Mouse (Mus musculus) heart, postnatal 0 days (tissue): ENCODE measurements around the gene Sumf1. TPM values are rescaled to one million over a fixed set of nuclear protein-coding genes. Genes with fewer than 3 reads are reported as not detected.

ENCODE experiments used
- ATAC-seq: fragments of 200-750 bp; cut with Nextera tagmentation; 2 replicates; pipeline ENCODE4 v1.8.0; 2017; ENCODE audit warnings: low read depth, moderate number of reproducible peaks, moderate library complexity; ENCODE audit not compliant: insufficient read depth
- DNase-seq: peaks from one replicate; pipeline ENCODE4 v3.0.0-alpha.2; 2016; ENCODE audit warnings: low spot score
- H3K27ac ChIP-seq: fragments of 300-500 bp; sonication (generic); 2 replicates; pipeline ENCODE4 v1.5.1; 2014; ENCODE audit warnings: low read depth, mild to moderate bottlenecking
- H3K27me3 ChIP-seq: fragments of 300-500 bp; sonication (generic); 2 replicates; pipeline ENCODE4 v1.6.1; 2014; ENCODE audit warnings: low read length, mixed read lengths; ENCODE audit not compliant: control insufficient read depth, insufficient read depth
- H3K36me3 ChIP-seq: fragments of 300-500 bp; sonication (generic); replicated peaks from 2 replicates; pipeline ENCODE4 v1.6.1; 2014; ENCODE audit warnings: low read length, mixed read lengths; ENCODE audit not compliant: control insufficient read depth, insufficient read depth
- H3K4me1 ChIP-seq: fragments of 300-500 bp; sonication (generic); 2 replicates; pipeline ENCODE4 v1.6.1; 2014; ENCODE audit warnings: antibody characterized with exemption; ENCODE audit not compliant: control insufficient read depth, insufficient read depth
- H3K4me2 ChIP-seq: fragments of 300-500 bp; sonication (generic); 2 replicates; pipeline ENCODE4 v1.6.1; 2014; ENCODE audit warnings: low read depth, mild to moderate bottlenecking, low read length, moderate library complexity
- H3K4me3 ChIP-seq: fragments of 300-500 bp; sonication (generic); 2 replicates; pipeline ENCODE4 v1.5.1; 2014; ENCODE audit warnings: low read depth, low read length
- H3K9ac ChIP-seq: fragments of 300-500 bp; sonication (generic); replicated peaks from 2 replicates; pipeline ENCODE4 v1.6.1; 2014; ENCODE audit warnings: low read depth, low read length, mixed read lengths
- H3K9me3 ChIP-seq: fragments of 300-500 bp; sonication (generic); replicated peaks from 2 replicates; pipeline ENCODE4 v1.6.1; 2016; ENCODE audit warnings: low read length; ENCODE audit not compliant: control insufficient read depth
- CTCF ChIP-seq: IDR thresholded peaks from 2 replicates; pipeline ENCODE4 v1.5.1; 2016; ENCODE audit warnings: antibody characterized with exemption, control low read depth, low read depth
- EP300 ChIP-seq: IDR thresholded peaks from 2 replicates; pipeline ENCODE4 v1.6.1; 2016; ENCODE audit warnings: antibody characterized with exemption, low read depth
- WGBS: fragments of 180-500 bp; shearing (Covaris S2); extraction: QIAGEN DNeasy Blood & Tissue Kit; methylation state at CpG from one replicate; pipeline ENCODE4 v1.1.7; 2014; 5-methylcytosine and 5-hydroxymethylcytosine counted together
- polyA plus RNA-seq: library from polyadenylated mRNA; unstranded; fragments of >200 nt; fragmentation: Nextera tagmentation; extraction: Ambion mirVana; gene quantifications from 2 replicates; pipeline ENCODE4 v1.2.1, GENCODE M21; 2015
- total RNA-seq: library from RNA; depleted of rRNA; stranded (reverse); fragments of >200 nt; gene quantifications from 2 replicates; pipeline ENCODE4 v1.2.3, GENCODE M21; 2014; ENCODE audit warnings: low replicate concordance; rRNA removed

Gene Sumf1
- total and polyA plus RNA-seq, 2 experiments from 2014 or later, result 19.7 to 29.5 TPM

GRCm38 (mm10) chr6:108070947-108071346 lies 114.4 kb downstream of the Sumf1 start:
- H3K27ac ChIP-seq, result no peak overlapping the region
- H3K9ac ChIP-seq, result no peak overlapping the region
- H3K9me3 ChIP-seq, result no peaks in the 10 kb centered on the region
- 0 out of 2 replicates have a peak, but pooled peaks cover 10% of the 10 kb centered on the region for H3K36me3 ChIP-seq
- no peaks in the 10 kb centered on the region for H3K4me1 ChIP-seq
- H3K4me2 ChIP-seq, result no peak overlapping the region
- 90% methylated on average over 7 of the region's 7 CpGs for WGBS
- ATAC-seq, result no peak
- no peak for TF ChIP-seq CTCF
- TF ChIP-seq EP300, result no peak
- H3K27me3 ChIP-seq, result no peaks in the 10 kb centered on the region
- H3K4me3 ChIP-seq, result no peak overlapping the region
- DNase-seq, result no peak

GRCm38 (mm10) chr6:108065583-108065982 lies 119.8 kb downstream of the Sumf1 start:
- ATAC-seq (peak; percentile 62), DNase-seq (peak; percentile 91)
- Histone ChIP-seq H3K36me3 (no peaks in the 10 kb centered on the region), H3K4me2 (peak overlapping the region; percentile 75), H3K4me3 (peak overlapping the region; percentile 56), H3K4me1 (no peaks in the 10 kb centered on the region), H3K9ac (peak overlapping the region; percentile 52), H3K9me3 (no peaks in the 10 kb centered on the region), H3K27me3 (no peaks in the 10 kb centered on the region), H3K27ac (peak overlapping the region; percentile 89)
- 9% methylated on average over 6 of the region's 6 CpGs for WGBS
- TF ChIP-seq CTCF (peak; percentile 53), EP300 (no peak)

GRCm38 (mm10) chr6:108064918-108065526 lies 120.4 kb downstream of the Sumf1 start, which contains the start of gene Setmar:
Gene Setmar, plus strand, starts transcription at chr6:108065045.
- TF ChIP-seq EP300, result no peak
- peak; percentile 24 for TF ChIP-seq CTCF
- WGBS, result under 1% methylated on average over 24 of the region's 24 CpGs
- H3K4me2 ChIP-seq, result peak within 1 kb of the TSS; percentile 75
- H3K27ac ChIP-seq, result peak within 1 kb of the TSS; percentile 89
- H3K27me3 ChIP-seq, result no peaks in the 10 kb centered on the region
- no peaks in the 10 kb centered on the region for H3K4me1 ChIP-seq
- peak within 1 kb of the TSS; percentile 56 for H3K4me3 ChIP-seq
- H3K9ac ChIP-seq, result peak within 1 kb of the TSS; percentile 52
- no peaks in the 10 kb centered on the region for H3K36me3 ChIP-seq
- peak; percentile 95 for DNase-seq
- no peaks in the 10 kb centered on the region for H3K9me3 ChIP-seq
- peak; percentile 97 for ATAC-seq

- no peak for DNase-seq
- no peak for ATAC-seq
- Histone ChIP-seq H3K9me3 (no peaks in the 10 kb centered on the region), H3K36me3 (no peaks in the 10 kb centered on the region), H3K4me1 (no peaks in the 10 kb centered on the region), H3K27me3 (no peaks in the 10 kb centered on the region), H3K4me2 (no peak overlapping the region), H3K4me3 (no peak overlapping the region), H3K9ac (no peak overlapping the region), H3K27ac (no peak overlapping the region)
- no peak for TF ChIP-seq EP300
- TF ChIP-seq CTCF, result no peak
- WGBS, result 43% methylated on average over 3 of the region's 3 CpGs
Measured at GRCm38 (mm10) chr6:108061121-108061520, 124.3 kb downstream of the Sumf1 start.

GRCm38 (mm10) chr6:108058066-108058465 lies 127.3 kb downstream of the Sumf1 start:
- H3K4me2 ChIP-seq, result no peak overlapping the region
- H3K9me3 ChIP-seq, result no peaks in the 10 kb centered on the region
- H3K27me3 ChIP-seq, result no peaks in the 10 kb centered on the region
- no peaks in the 10 kb centered on the region for H3K4me1 ChIP-seq
- H3K4me3 ChIP-seq, result no peak overlapping the region
- no peak for TF ChIP-seq CTCF
- TF ChIP-seq EP300, result no peak
- H3K36me3 ChIP-seq, result no peaks in the 10 kb centered on the region
- DNase-seq, result no peak
- ATAC-seq, result no peak
- H3K27ac ChIP-seq, result no peak overlapping the region
- 80% methylated on average over 5 of the region's 5 CpGs for WGBS
- no peak overlapping the region for H3K9ac ChIP-seq

- H3K9ac ChIP-seq, result no peak overlapping the region
- no peak overlapping the region for H3K27ac ChIP-seq
- no peak for TF ChIP-seq CTCF
- TF ChIP-seq EP300, result no peak
- 44% methylated on average over 4 of the region's 4 CpGs for WGBS
- H3K4me2 ChIP-seq, result no peak overlapping the region
- ATAC-seq (no peak), DNase-seq (no peak)
- H3K9me3 ChIP-seq, result no peaks in the 10 kb centered on the region
- no peak overlapping the region for H3K4me3 ChIP-seq
- no peaks in the 10 kb centered on the region for H3K27me3 ChIP-seq
- H3K4me1 ChIP-seq, result no peaks in the 10 kb centered on the region
- no peaks in the 10 kb centered on the region for H3K36me3 ChIP-seq
Measured at GRCm38 (mm10) chr6:108057353-108057752, 128.0 kb downstream of the Sumf1 start.

Other genes with a start within 250 kb of the Sumf1 start
- gene Setmar, start 120.5 kb downstream of the Sumf1 start, total RNA-seq, result 2.4 and 3.1 TPM in 2 replicates
- gene Setmar, start 120.5 kb downstream of the Sumf1 start, polyA plus RNA-seq, result 3.5 and 3.8 TPM in 2 replicates
- 22.2 and 41.9 TPM in 2 replicates for gene Itpr1, start 27.5 kb upstream of the Sumf1 start, total RNA-seq
- gene Itpr1, start 27.5 kb upstream of the Sumf1 start, polyA plus RNA-seq, result 5.7 and 7.1 TPM in 2 replicates